Mouse (Mus musculus): ENCODE data around the gene Wnt11. TPM values are rescaled to one million over a fixed set of nuclear protein-coding genes. Genes with fewer than 3 reads are reported as not detected.

Wnt11 gene
- polyA plus RNA-seq, 1 experiment: 10.1 TPM

DNA sequence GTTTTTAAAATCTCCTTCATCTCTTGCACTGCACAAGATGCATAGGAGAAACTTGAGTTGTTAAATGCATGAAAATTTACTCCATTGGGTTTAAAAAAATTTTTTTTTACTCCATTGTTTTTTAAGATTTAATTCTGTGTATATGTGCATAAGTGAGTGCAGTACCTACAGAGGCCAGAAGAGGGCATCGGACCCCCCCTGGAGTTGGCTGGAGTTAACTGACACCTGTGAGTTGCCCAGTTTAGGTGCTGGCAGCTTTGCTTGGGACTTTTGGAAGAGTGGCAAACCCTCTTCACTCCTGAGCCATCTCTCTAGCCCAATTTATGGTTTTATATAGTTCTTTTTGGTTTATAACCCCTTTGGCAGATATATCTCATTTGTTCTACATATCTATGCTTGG, 66.2 kb downstream of the Wnt11 start:
- 98% methylated on average over 1 of the region's 1 CpGs for WGBS
- peaks cover 12% of the 10 kb centered on the region for H3K4me1 ChIP-seq (ENCODE audit: control insufficient read depth, insufficient read depth, low read length)
- peak; percentile 31; the same call in 1 of the 2 replicates for TF ChIP-seq CTCF (conservative IDR thresholded peaks at IDR 0.05; ENCODE audit: insufficient read depth, insufficient read length, low read depth, low read length)
- no peak for TF ChIP-seq POLR2A (IDR thresholded peaks at IDR 0.05; ENCODE audit: low read depth, low read length)
- H3K27me3 ChIP-seq (replicated peaks; ENCODE audit: control insufficient read depth, insufficient read depth, low read length): no peaks in the 10 kb centered on the region
- H3K4me3 ChIP-seq (ENCODE audit: insufficient read depth, low read depth, low read length): no peak overlapping the region
- DNase-seq: no peak
- H3K36me3 ChIP-seq (ENCODE audit: control insufficient read depth, insufficient read depth, low read length): no peaks in the 10 kb centered on the region
- no peak overlapping the region for H3K27ac ChIP-seq (ENCODE audit: insufficient read depth, low read depth, low read length)

DNA sequence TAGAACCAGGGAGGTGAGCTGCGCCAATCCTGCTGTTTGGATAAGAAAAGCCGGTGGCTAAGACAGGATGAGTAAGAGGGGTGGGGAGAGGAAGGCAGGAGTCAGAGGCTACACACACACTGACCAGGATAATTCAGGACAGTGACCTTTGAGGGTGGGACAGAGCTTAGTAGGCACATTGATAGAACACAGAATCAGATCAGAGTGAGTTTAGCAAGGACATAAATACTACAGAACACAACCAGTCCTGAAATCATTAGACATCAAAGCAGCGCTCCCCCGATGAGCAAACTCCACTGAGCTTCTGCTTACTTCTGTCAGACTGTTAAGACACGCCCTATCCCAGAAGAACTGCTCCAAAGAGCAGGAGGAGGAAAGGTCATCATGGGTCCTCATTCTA, 69.0 kb downstream of the Wnt11 start:
- no peak overlapping the region for H3K4me3 ChIP-seq (ENCODE audit: insufficient read depth, low read depth, low read length)
- H3K36me3 ChIP-seq (ENCODE audit: control insufficient read depth, insufficient read depth, low read length): no peaks in the 10 kb centered on the region
- no peak overlapping the region for H3K27ac ChIP-seq (ENCODE audit: insufficient read depth, low read depth, low read length)
- WGBS: 30% methylated on average over 5 of the region's 5 CpGs
- TF ChIP-seq POLR2A (IDR thresholded peaks at IDR 0.05; ENCODE audit: low read depth, low read length) (no peak), CTCF (conservative IDR thresholded peaks at IDR 0.05; ENCODE audit: insufficient read depth, insufficient read length, low read depth, low read length) (no peak)
- H3K4me1 ChIP-seq (ENCODE audit: control insufficient read depth, insufficient read depth, low read length): peaks cover 12% of the 10 kb centered on the region
- no peaks in the 10 kb centered on the region for H3K27me3 ChIP-seq (replicated peaks; ENCODE audit: control insufficient read depth, insufficient read depth, low read length)
- DNase-seq: peak; percentile 33

Other genes with a start within 250 kb of the Wnt11 start
- gene Emsy, start 178.3 kb upstream of the Wnt11 start, polyA plus RNA-seq (2012; rRNA removed): 17.3 and 20.9 TPM in 2 replicates
- 12.3 and 13.3 TPM in 2 replicates for gene Thap12, start 132.0 kb upstream of the Wnt11 start, polyA plus RNA-seq (2012; rRNA removed)

All from kidney, adult 2 months (tissue).